Mouse (Mus musculus): ENCODE measurements at regions not wholly inside any gene's neighbourhood (a gene's known extent, or its start where the extent isn't known, plus 50 kb on each side); places are given as distances from the start of the nearest gene placed in this dataset.

DNA sequence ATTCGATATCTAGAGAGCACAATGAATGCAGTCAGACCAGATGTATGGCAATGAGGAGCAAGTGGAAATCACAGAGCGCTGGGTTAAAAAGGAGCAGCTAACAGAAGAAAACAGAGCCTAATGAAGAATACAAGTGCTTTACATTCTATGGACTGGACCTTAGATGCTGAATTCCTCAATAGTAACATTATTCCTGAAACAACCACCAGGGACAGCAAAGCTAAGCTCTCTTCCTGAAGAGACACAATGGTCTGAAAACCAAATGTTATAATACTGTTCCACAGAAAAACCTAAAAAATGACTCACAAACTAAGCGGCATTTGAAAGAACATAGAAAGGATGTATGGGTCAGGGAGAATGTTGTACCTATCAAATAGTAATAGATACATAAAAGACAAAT lies 430.1 kb downstream of the Mdfic start:
- TF ChIP-seq POLR2A (IDR thresholded peaks at IDR 0.05; ENCODE audit: low read depth, low read length) (no peak), CTCF (conservative IDR thresholded peaks at IDR 0.05; ENCODE audit: insufficient read depth, insufficient read length, low read depth, low read length) (no peak)

All from kidney, adult 2 months (tissue).